Mouse (Mus musculus) central nervous system, embryonic 11.5 days (tissue): Measurements from ENCODE around the gene Ldhd. TPM values are rescaled to one million over a fixed set of nuclear protein-coding genes. Genes with fewer than 3 reads are reported as not detected.

Experiments used
- polyA plus RNA-seq: library from polyadenylated mRNA; depleted of rRNA; stranded (reverse); fragments of >200 nt; gene quantifications from 2 replicates; pipeline ENCODE4 v1.2.3, GENCODE M21; 2012; rRNA removed

Gene Ldhd
- 0.18 and 0.29 TPM in 2 replicates for polyA plus RNA-seq

GRCm38 (mm10) chr8:111630105-111630521 is at the start of gene Ldhd:
Gene Ldhd, minus strand, starts transcription at chr8:111630374.

GRCm38 (mm10) chr8:111643264-111644141 is 13.3 kb upstream of the Ldhd start, which contains the start of gene Zfp1:
Gene Zfp1, plus strand, starts transcription at chr8:111643401.

Other genes starting within 250 kb of the Ldhd start
- gene Fa2h, start 236.6 kb downstream of the Ldhd start, polyA plus RNA-seq = not detected in 2 replicates
- gene Wdr59, start 108.3 kb downstream of the Ldhd start, polyA plus RNA-seq = 9.7 and 10.7 TPM in 2 replicates
- gene Znrf1, start 94.3 kb downstream of the Ldhd start, polyA plus RNA-seq = 137 and 157 TPM in 2 replicates
- gene Zfp1, start 13.0 kb upstream of the Ldhd start, polyA plus RNA-seq = 18.8 and 22.1 TPM in 2 replicates
- 0.21 and 0.40 TPM in 2 replicates for gene Ctrb1, start 60.6 kb upstream of the Ldhd start, polyA plus RNA-seq
- gene Bcar1, start 113.4 kb upstream of the Ldhd start, polyA plus RNA-seq = 53.9 and 63.9 TPM in 2 replicates
- 157 and 309 TPM in 2 replicates for gene Cfdp1, start 223.9 kb upstream of the Ldhd start, polyA plus RNA-seq
- 4.7 and 6.6 TPM in 2 replicates for gene Tmem170, start 246.4 kb upstream of the Ldhd start, polyA plus RNA-seq